Mouse (Mus musculus) stomach, postnatal 0 days (tissue): ENCODE measurements at regions not wholly inside any gene's neighbourhood (a gene's known extent, or its start where the extent isn't known, plus 50 kb on each side); places are given as distances from the start of the nearest gene placed in this dataset.

Experiments used
- CTCF ChIP-seq: IDR thresholded peaks from 2 replicates; pipeline ENCODE4 v1.5.1; 2016; ENCODE audit warnings: antibody characterized with exemption, low read depth, mild to moderate bottlenecking, moderate library complexity
- EP300 ChIP-seq: optimal IDR thresholded peaks from 2 replicates; pipeline ENCODE3; 2016; ENCODE audit warnings: antibody characterized with exemption

DNA sequence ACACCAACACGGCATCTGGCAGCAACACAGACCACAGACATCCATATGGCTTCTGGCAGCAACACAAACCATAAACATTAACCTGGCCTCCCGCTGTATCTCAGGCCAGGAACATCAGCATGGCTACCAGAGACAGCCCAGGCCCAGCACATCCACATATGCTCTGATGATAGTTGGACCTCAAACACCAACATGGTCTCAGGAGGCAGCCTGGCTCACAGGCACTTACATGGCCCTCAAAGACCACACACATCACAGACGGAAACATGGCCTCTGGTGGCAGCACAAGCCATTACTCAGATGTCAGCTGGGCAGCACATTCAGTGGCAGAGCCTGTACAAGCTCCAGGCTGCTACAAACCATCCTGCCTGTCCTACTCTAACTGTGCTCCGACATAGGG lies 497.0 kb upstream of the Tecrl start:
- TF ChIP-seq CTCF (no peak), EP300 (no peak)
